Mouse (Mus musculus): ENCODE data around the gene Sdk1. TPM values are rescaled to one million over a fixed set of nuclear protein-coding genes. Genes with fewer than 3 reads are reported as not detected.

Sdk1 gene
- total and polyA plus RNA-seq, 3 experiments, result 0.04 to 0.87 TPM; not detected in 1

GRCm38 (mm10) chr5:141374797-141375196 lies 133.5 kb downstream of the Sdk1 start:
- H3K36me3 ChIP-seq (replicated peaks in 1 of 2; ENCODE audit: control insufficient read depth in 1 of 2, insufficient read depth in 1 of 2, low read length in 1 of 2), result no peaks in the 10 kb centered on the region
- H3K27ac ChIP-seq (ENCODE audit: insufficient read depth, low read depth), result no peak overlapping the region
- H3K9me3 ChIP-seq (replicated peaks; ENCODE audit: low read length), result no peaks in the 10 kb centered on the region
- peaks cover 2 to 6% of the 10 kb centered on the region in 2 experiments; a peak in 3 of 4 replicates for H3K4me1 ChIP-seq (ENCODE audit: control insufficient read depth in 1 of 2, insufficient read depth in 2 of 2)
- DNase-seq (ENCODE audit: extremely low read depth), result no peak
- H3K27me3 ChIP-seq (replicated peaks), result no peaks in the 10 kb centered on the region
- dilution Hi-C loops (cut with MboI; ENCODE audit: extremely low pct_ligation_motif_present, extremely low pct_unique_long_range_greater_than_20kb, low sequenced_read_pairs), result no loop called here
- TF ChIP-seq MAZ (IDR thresholded peaks at IDR 0.05; ENCODE audit: low read depth, low read length) (no peak), NRF1 (IDR thresholded peaks at IDR 0.05; ENCODE audit: low read depth, low read length) (no peak), ZNF384 (IDR thresholded peaks at IDR 0.05; ENCODE audit: low read depth, low read length) (no peak), USF1 (IDR thresholded peaks at IDR 0.05; ENCODE audit: low read depth, low read length) (no peak), CTCF (conservative IDR thresholded peaks at IDR 0.05 in 1 of 2, IDR thresholded peaks at IDR 0.05 in 1 of 2; ENCODE audit: low read depth in 2 of 2, low read length in 2 of 2) (no peak), SIN3A (IDR thresholded peaks at IDR 0.05; ENCODE audit: low read length) (no peak), E2F4 (IDR thresholded peaks at IDR 0.05; ENCODE audit: insufficient replicate concordance, low read depth, low read length) (no peak), BHLHE40 (IDR thresholded peaks at IDR 0.05; ENCODE audit: low read depth, low read length) (no peak), IRF4 (IDR thresholded peaks at IDR 0.05; ENCODE audit: low read depth, low read length) (no peak), RCOR1 (conservative IDR thresholded peaks at IDR 0.05; ENCODE audit: low read depth, low read length) (no peak), MXI1 (IDR thresholded peaks at IDR 0.05; ENCODE audit: low read depth, low read length) (no peak), MAFK (IDR thresholded peaks at IDR 0.05; ENCODE audit: insufficient replicate concordance, low read length) (no peak)
- no peaks in the 10 kb centered on the region for H3K79me2 ChIP-seq (replicated peaks; ENCODE audit: control insufficient read depth, extremely low read depth, insufficient read depth, poor library complexity, severe bottlenecking)
- H3K4me2 ChIP-seq (ENCODE audit: insufficient read depth, low read depth, poor library complexity, severe bottlenecking), result no peak overlapping the region
- in situ Hi-C loops (cut with MboI; ENCODE audit: low pct_ligation_motif_present, low pct_unique_long_range_greater_than_20kb, low sequenced_read_pairs), result no loop called here
- H3K9ac ChIP-seq (ENCODE audit: insufficient read depth, low read depth), result no peak overlapping the region
- H3K4me3 ChIP-seq (replicated peaks in 1 of 3; ENCODE audit: low read depth in 2 of 3, low read length in 2 of 3, poor library complexity in 1 of 3), result no peak overlapping the region

- H3K4me3 ChIP-seq (replicated peaks in 1 of 3; ENCODE audit: low read depth in 2 of 3, low read length in 2 of 3, poor library complexity in 1 of 3), result no peak overlapping the region
- H3K27ac ChIP-seq (ENCODE audit: insufficient read depth, low read depth), result no peak overlapping the region
- H3K9ac ChIP-seq (ENCODE audit: insufficient read depth, low read depth), result no peak overlapping the region
- H3K4me2 ChIP-seq (ENCODE audit: insufficient read depth, low read depth, poor library complexity, severe bottlenecking), result no peak overlapping the region
- H3K36me3 ChIP-seq (replicated peaks in 1 of 2; ENCODE audit: control insufficient read depth in 1 of 2, insufficient read depth in 1 of 2, low read length in 1 of 2), result no peaks in the 10 kb centered on the region
- TF ChIP-seq JUND (conservative IDR thresholded peaks at IDR 0.05; ENCODE audit: low read depth, low read length) (no peak), NRF1 (IDR thresholded peaks at IDR 0.05; ENCODE audit: low read depth, low read length) (no peak), ZC3H11A (IDR thresholded peaks at IDR 0.05; ENCODE audit: low read depth, low read length) (no peak), GABPA (IDR thresholded peaks at IDR 0.05; ENCODE audit: insufficient replicate concordance, low read depth, low read length) (no peak), SMC3 (IDR thresholded peaks at IDR 0.05; ENCODE audit: low read depth, low read length) (no peak), TBP (conservative IDR thresholded peaks at IDR 0.05; ENCODE audit: low read depth, low read length) (no peak), BHLHE40 (IDR thresholded peaks at IDR 0.05; ENCODE audit: low read depth, low read length) (no peak), MAZ (IDR thresholded peaks at IDR 0.05; ENCODE audit: low read depth, low read length) (no peak), HCFC1 (IDR thresholded peaks at IDR 0.05; ENCODE audit: low read depth, low read length) (no peak), USF2 (conservative IDR thresholded peaks at IDR 0.05; ENCODE audit: low read depth, low read length) (no peak), TCF12 (IDR thresholded peaks at IDR 0.05; ENCODE audit: low read depth, low read length) (no peak), MXI1 (IDR thresholded peaks at IDR 0.05; ENCODE audit: low read depth, low read length) (no peak), ELF1 (IDR thresholded peaks at IDR 0.05; ENCODE audit: low read depth, low read length) (no peak), ZMIZ1 (IDR thresholded peaks at IDR 0.05; ENCODE audit: low read depth, low read length) (no peak), KAT2A (IDR thresholded peaks at IDR 0.05; ENCODE audit: insufficient replicate concordance, low read length) (no peak), IRF4 (IDR thresholded peaks at IDR 0.05; ENCODE audit: low read depth, low read length) (no peak), UBTF (IDR thresholded peaks at IDR 0.05; ENCODE audit: low read depth, low read length) (no peak)
- in situ Hi-C loops (cut with MboI; ENCODE audit: low pct_ligation_motif_present, low pct_unique_long_range_greater_than_20kb, low sequenced_read_pairs) (no loop called here), dilution Hi-C loops (cut with MboI; ENCODE audit: extremely low pct_ligation_motif_present, extremely low pct_unique_long_range_greater_than_20kb, low sequenced_read_pairs) (no loop called here)
- peaks cover 4 to 14% of the 10 kb centered on the region in 2 experiments; a peak in 3 of 4 replicates for H3K4me1 ChIP-seq (ENCODE audit: control insufficient read depth in 1 of 2, insufficient read depth in 2 of 2)
- H3K27me3 ChIP-seq (replicated peaks), result no peaks in the 10 kb centered on the region
- H3K9me3 ChIP-seq (replicated peaks; ENCODE audit: low read length), result no peaks in the 10 kb centered on the region
- no peaks in the 10 kb centered on the region for H3K79me2 ChIP-seq (replicated peaks; ENCODE audit: control insufficient read depth, extremely low read depth, insufficient read depth, poor library complexity, severe bottlenecking)
- peak; percentile 34 for DNase-seq (ENCODE audit: extremely low read depth)
These were observed 138.8 kb downstream of the Sdk1 start for GRCm38 (mm10) chr5:141379836-141380773.

Data from CH12.LX (cell line).